Mouse (Mus musculus): ENCODE measurements around the gene Psat1.

- TF ChIP-seq CTCF (IDR thresholded peaks at IDR 0.05; ENCODE audit: low read depth), result no peak
- TF ChIP-seq EP300 (IDR thresholded peaks at IDR 0.05; ENCODE audit: low read depth), result no peak; the same call in 1 of the 2 replicates
These were observed 22.0 kb downstream of the Psat1 start for GRCm38 (mm10) chr19:15924866-15925718.

All from liver, embryonic 14.5 days (tissue).